In genomic region chr7:123124735-123125181, GRCm38 (mm10) we compare ENCODE assay signal across 8 mouse cellular contexts. TPM values are rescaled to one million over a fixed set of nuclear protein-coding genes. Genes with fewer than 3 reads are reported as not detected.
DNase-seq lines count a peak whose midpoint lies in the region; ATAC-seq lines count a peak whose summit lies in the region.

No protein-coding gene starts in this region.

- H3K36me3 ChIP-seq in forebrain, embryonic 15.5 days, result no peaks in the 10 kb centered on the region
- H3K36me3 ChIP-seq in kidney, embryonic 16.5 days (ENCODE audit: insufficient read depth, low read length), result peaks cover 11% of the 10 kb centered on the region
- H3K36me3 ChIP-seq in midbrain, embryonic 10.5 days, result peaks cover 30% of the 10 kb centered on the region

- H3K4me2 ChIP-seq in forebrain, embryonic 15.5 days (replicated peaks), result peak overlapping the region; percentile 55
- H3K4me2 ChIP-seq in kidney, embryonic 16.5 days (replicated peaks; ENCODE audit: low read depth, low read length), result peak overlapping the region; percentile 68

- no peaks in the 10 kb centered on the region for H3K9me3 ChIP-seq in forebrain, embryonic 15.5 days
- no peaks in the 10 kb centered on the region for H3K9me3 ChIP-seq in kidney, embryonic 16.5 days (ENCODE audit: low read length)
- no peaks in the 10 kb centered on the region for H3K9me3 ChIP-seq in midbrain, embryonic 10.5 days (replicated peaks)

- ATAC-seq in CD4-positive, CD25-positive, alpha-beta regulatory T cell, adult 4 months, result no peak
- peak; percentile 51; the same call in 1 of the 2 replicates for ATAC-seq in forebrain, embryonic 15.5 days (replicated peaks)
- no peak for ATAC-seq in kidney, embryonic 16.5 days (ENCODE audit: low FRiP score, low TSS enrichment)
- ATAC-seq in megakaryocyte-erythroid progenitor cell, adult 5-6 weeks (replicated peaks; ENCODE audit: low FRiP score, low TSS enrichment, poor library complexity, severe bottlenecking), result no peak

- peak overlapping the region; percentile 97 for H3K27ac ChIP-seq in forebrain, embryonic 15.5 days (replicated peaks)
- peak overlapping the region; percentile 6; the same call in 1 of the 2 replicates for H3K27ac ChIP-seq in kidney, embryonic 16.5 days (ENCODE audit: low read length)
- H3K27ac ChIP-seq in midbrain, embryonic 10.5 days (replicated peaks), result peak overlapping the region; percentile 100

- H3K27me3 ChIP-seq in forebrain, embryonic 15.5 days, result no peaks in the 10 kb centered on the region
- H3K27me3 ChIP-seq in kidney, embryonic 16.5 days (ENCODE audit: insufficient read depth, low read length), result no peaks in the 10 kb centered on the region
- no peaks in the 10 kb centered on the region for H3K27me3 ChIP-seq in midbrain, embryonic 10.5 days (ENCODE audit: low read depth, poor library complexity, severe bottlenecking)

- H3K9ac ChIP-seq in forebrain, embryonic 15.5 days (replicated peaks), result peak overlapping the region; percentile 92
- H3K9ac ChIP-seq in kidney, embryonic 16.5 days (replicated peaks; ENCODE audit: low read length), result peak overlapping the region; percentile 99

- H3K4me3 ChIP-seq in forebrain, embryonic 15.5 days, result peak overlapping the region; percentile 100
- peak overlapping the region; percentile 98 for H3K4me3 ChIP-seq in kidney, embryonic 16.5 days (ENCODE audit: low read length)
- peak overlapping the region; percentile 98 for H3K4me3 ChIP-seq in midbrain, embryonic 10.5 days

- under 1% methylated on average over 16 of the region's 16 CpGs for WGBS in forebrain, embryonic 15.5 days
- WGBS in kidney, embryonic 16.5 days, result under 1% methylated on average over 16 of the region's 16 CpGs
- WGBS in midbrain, embryonic 10.5 days, result 2% methylated on average over 16 of the region's 16 CpGs

- DNase-seq in CD4-positive, CD25-positive, alpha-beta regulatory T cell, adult 2 months (ENCODE audit: low read depth, low spot score), result peak; percentile 30
- DNase-seq in right cerebral cortex, adult 2 months (ENCODE audit: low spot score in 2 of 2), result peak; percentile 39 to 41
- no peak for DNase-seq in right cerebral cortex, postnatal 14 days
- DNase-seq in midbrain, embryonic 10.5 days (ENCODE audit: low spot score), result peak; percentile 26

- H3K4me1 ChIP-seq in forebrain, embryonic 15.5 days, result peaks cover 38% of the 10 kb centered on the region
- H3K4me1 ChIP-seq in kidney, embryonic 16.5 days (ENCODE audit: insufficient read depth, low read length), result peaks cover 26% of the 10 kb centered on the region
- H3K4me1 ChIP-seq in midbrain, embryonic 10.5 days, result peaks cover 25% of the 10 kb centered on the region

RNA-seq across cellular contexts. Expression of gene Tnrc6a, which starts 1.1 kb away (rescaled TPM):
- polyA plus RNA-seq in CD4-positive, CD25-positive, alpha-beta regulatory T cell, adult 4 months (2017; shearing (Covaris generic)), result 100 to 1,000 TPM in 1 of 2 experiments, 10 to 100 TPM in 1; 41.3 to 135 TPM
- polyA plus RNA-seq in forebrain, embryonic 15.5 days (2015; fragmentation: Nextera tagmentation; extraction: Ambion mirVana), result 52.7 and 54.7 TPM in 2 replicates
- polyA plus RNA-seq in kidney, embryonic 16.5 days (2015; fragmentation: Nextera tagmentation; extraction: Ambion mirVana), result 34.9 and 47.1 TPM in 2 replicates
- polyA plus RNA-seq in midbrain, embryonic 10.5 days (2016; fragmentation: Nextera tagmentation; extraction: Ambion mirVana), result 57.2 and 58.2 TPM in 2 replicates
- total RNA-seq in megakaryocyte-erythroid progenitor cell, adult 5-6 weeks (2014; fragmentation: Nextera tagmentation), result 37.3 and 71.3 TPM in 2 replicates
- total RNA-seq in megakaryocyte-erythroid progenitor cell, adult 5-6 weeks (2017), result 49.4 and 59.2 TPM in 2 replicates

Comparison
In these comparisons a context has a peak if more than half of its experiments do, and no peak if none do; other contexts are left out.
1. H3K27ac ChIP-seq: peak in every context shown above with its lines; median percentile 100 in midbrain, embryonic 10.5 days; 97 in forebrain, embryonic 15.5 days; 6 in kidney, embryonic 16.5 days.